Mouse (Mus musculus) midbrain, postnatal 0 days (tissue): ENCODE data around the gene Zcwpw1. TPM values are rescaled to one million over a fixed set of nuclear protein-coding genes. Genes with fewer than 3 reads are reported as not detected.

Experiments
- ATAC-seq: fragments of 200-750 bp; cut with Nextera tagmentation; 2 replicates; pipeline ENCODE4 v1.8.0; 2017; ENCODE audit warnings: moderate number of reproducible peaks, mild to moderate bottlenecking, moderate TSS enrichment, moderate library complexity; ENCODE audit not compliant: low FRiP score
- DNase-seq: peaks from one replicate; pipeline ENCODE4 v3.0.0-alpha.2; 2015; ENCODE audit warnings: low spot score
- H3K27ac ChIP-seq: fragments of 300-500 bp; sonication (generic); 2 replicates; pipeline ENCODE4 v1.5.1; 2014; ENCODE audit warnings: low read depth, mild to moderate bottlenecking, low read length, mixed read lengths
- H3K27me3 ChIP-seq: fragments of 300-500 bp; sonication (generic); 2 replicates; pipeline ENCODE4 v1.6.1; 2014; ENCODE audit warnings: low read length, control low read depth, mixed read lengths; ENCODE audit not compliant: insufficient read depth
- H3K36me3 ChIP-seq: fragments of 300-500 bp; sonication (generic); 2 replicates; pipeline ENCODE4 v1.6.1; 2014; ENCODE audit warnings: low read length, control low read depth, mixed read lengths; ENCODE audit not compliant: insufficient read depth
- H3K4me1 ChIP-seq: fragments of 300-500 bp; sonication (generic); 2 replicates; pipeline ENCODE4 v1.6.1; 2014; ENCODE audit warnings: mild to moderate bottlenecking, control low read depth, antibody characterized with exemption, low read length, mixed read lengths; ENCODE audit not compliant: insufficient read depth
- H3K4me2 ChIP-seq: fragments of 300-500 bp; sonication (generic); 2 replicates; pipeline ENCODE4 v1.6.1; 2014; ENCODE audit warnings: low read depth, mild to moderate bottlenecking, low read length, mixed read lengths; ENCODE audit not compliant: poor library complexity, severe bottlenecking
- H3K4me3 ChIP-seq: fragments of 300-500 bp; sonication (generic); 2 replicates; pipeline ENCODE4 v1.5.1; 2014; ENCODE audit warnings: low read depth, mild to moderate bottlenecking, low read length, moderate library complexity
- H3K9ac ChIP-seq: fragments of 300-500 bp; sonication (generic); replicated peaks from 2 replicates; pipeline ENCODE4 v1.6.1; 2014; ENCODE audit warnings: mild to moderate bottlenecking, low read length, moderate library complexity, mixed read lengths; ENCODE audit not compliant: poor library complexity, severe bottlenecking
- H3K9me3 ChIP-seq: fragments of 300-500 bp; sonication (generic); 2 replicates; pipeline ENCODE4 v1.6.1; 2016; ENCODE audit warnings: low read length, control low read depth
- CTCF ChIP-seq: IDR thresholded peaks from 2 replicates; pipeline ENCODE4 v1.5.1; 2016; ENCODE audit warnings: antibody characterized with exemption, mild to moderate bottlenecking
- WGBS: fragments of 180-500 bp; shearing (Covaris S2); extraction: QIAGEN DNeasy Blood & Tissue Kit; methylation state at CpG from one replicate; pipeline ENCODE4 v1.1.7; 2014; 5-methylcytosine and 5-hydroxymethylcytosine counted together
- polyA plus RNA-seq: library from polyadenylated mRNA; unstranded; fragments of >200 nt; fragmentation: Nextera tagmentation; extraction: Ambion mirVana; gene quantifications from 2 replicates; pipeline ENCODE4 v1.2.1, GENCODE M21; 2015
- total RNA-seq: library from RNA; depleted of rRNA; stranded (reverse); fragments of >200 nt; gene quantifications from 2 replicates; pipeline ENCODE4 v1.2.3, GENCODE M21; 2014

The Zcwpw1 gene
- total and polyA plus RNA-seq, 2 experiments from 2014 or later: 5.8 to 9.0 TPM

GRCm38 (mm10) chr5:137783901-137784540 lies 3.6 kb upstream of the Zcwpw1 start:
- no peak for TF ChIP-seq CTCF
- Histone ChIP-seq H3K4me2 (peak overlapping the region; percentile 77), H3K4me1 (peaks cover 25% of the 10 kb centered on the region), H3K27me3 (no peaks in the 10 kb centered on the region), H3K27ac (no peak overlapping the region), H3K9ac (peak overlapping the region; percentile 89), H3K4me3 (peak overlapping the region; percentile 64), H3K9me3 (no peaks in the 10 kb centered on the region), H3K36me3 (peaks cover 29% of the 10 kb centered on the region)
- no peak for ATAC-seq
- 67% methylated on average over 9 of the region's 9 CpGs for WGBS
- no peak for DNase-seq

- peaks cover 25% of the 10 kb centered on the region for H3K4me1 ChIP-seq
- no peak for ATAC-seq
- DNase-seq: no peak
- no peaks in the 10 kb centered on the region for H3K27me3 ChIP-seq
- peak overlapping the region; percentile 77 for H3K4me2 ChIP-seq
- 82% methylated on average over 14 of the region's 14 CpGs for WGBS
- peak overlapping the region; percentile 64 for H3K4me3 ChIP-seq
- no peak for TF ChIP-seq CTCF
- peaks cover 29% of the 10 kb centered on the region for H3K36me3 ChIP-seq
- H3K9me3 ChIP-seq: no peaks in the 10 kb centered on the region
- H3K27ac ChIP-seq: 0 out of 2 replicates have a peak overlapping the region, but pooled peaks have one; percentile 97
- H3K9ac ChIP-seq: peak overlapping the region; percentile 89
Observed at GRCm38 (mm10) chr5:137784546-137784945, 3.1 kb upstream of the Zcwpw1 start.

GRCm38 (mm10) chr5:137785164-137786031 lies 2.2 kb upstream of the Zcwpw1 start:
- Histone ChIP-seq H3K36me3 (peaks cover 29% of the 10 kb centered on the region), H3K4me2 (peak overlapping the region; percentile 77), H3K9me3 (no peaks in the 10 kb centered on the region), H3K27ac (peak overlapping the region; percentile 97), H3K27me3 (no peaks in the 10 kb centered on the region), H3K4me1 (peaks cover 25% of the 10 kb centered on the region), H3K4me3 (peak overlapping the region; percentile 64), H3K9ac (peak overlapping the region; percentile 89)
- ATAC-seq (0 out of 2 replicates have a peak, but pooled peaks have one; percentile 0), DNase-seq (peak; percentile 54)
- TF ChIP-seq CTCF: no peak
- WGBS: 2% methylated on average over 48 of the region's 62 CpGs

GRCm38 (mm10) chr5:137786109-137786942 lies 1.3 kb upstream of the Zcwpw1 start:
- peak; percentile 100 for DNase-seq
- TF ChIP-seq CTCF: no peak

GRCm38 (mm10) chr5:137788171-137788570 lies 573 bp downstream of the Zcwpw1 start:
- no peak for ATAC-seq
- Histone ChIP-seq H3K4me3 (peak overlapping the region; percentile 64), H3K9ac (no peak overlapping the region)

More at GRCm38 (mm10) chr5:137786109-137786942, 1.3 kb upstream of the Zcwpw1 start:
- peak; percentile 94 for ATAC-seq
- peaks cover 25% of the 10 kb centered on the region for H3K4me1 ChIP-seq
- H3K27me3 ChIP-seq: no peaks in the 10 kb centered on the region
- 0% methylated on average over 72 of the region's 79 CpGs for WGBS
- H3K27ac ChIP-seq: peak overlapping the region; percentile 97
- no peaks in the 10 kb centered on the region for H3K9me3 ChIP-seq
- H3K4me2 ChIP-seq: peak overlapping the region; percentile 77
- H3K4me3 ChIP-seq: peak overlapping the region; percentile 64
- H3K9ac ChIP-seq: peak overlapping the region; percentile 89
- peaks cover 26% of the 10 kb centered on the region for H3K36me3 ChIP-seq

More at GRCm38 (mm10) chr5:137788171-137788570, 573 bp downstream of the Zcwpw1 start:
- peaks cover 7% of the 10 kb centered on the region for H3K36me3 ChIP-seq
- H3K27ac ChIP-seq: no peak overlapping the region
- H3K9me3 ChIP-seq: no peaks in the 10 kb centered on the region
- peak overlapping the region; percentile 61 for H3K4me2 ChIP-seq
- DNase-seq: no peak
- H3K4me1 ChIP-seq: peaks cover 22% of the 10 kb centered on the region
- no peaks in the 10 kb centered on the region for H3K27me3 ChIP-seq
- no peak for TF ChIP-seq CTCF
- WGBS: 74% methylated on average over 24 of the region's 24 CpGs
